Mouse (Mus musculus): ENCODE data around the gene Atp13a4.

The Atp13a4 gene

DNA sequence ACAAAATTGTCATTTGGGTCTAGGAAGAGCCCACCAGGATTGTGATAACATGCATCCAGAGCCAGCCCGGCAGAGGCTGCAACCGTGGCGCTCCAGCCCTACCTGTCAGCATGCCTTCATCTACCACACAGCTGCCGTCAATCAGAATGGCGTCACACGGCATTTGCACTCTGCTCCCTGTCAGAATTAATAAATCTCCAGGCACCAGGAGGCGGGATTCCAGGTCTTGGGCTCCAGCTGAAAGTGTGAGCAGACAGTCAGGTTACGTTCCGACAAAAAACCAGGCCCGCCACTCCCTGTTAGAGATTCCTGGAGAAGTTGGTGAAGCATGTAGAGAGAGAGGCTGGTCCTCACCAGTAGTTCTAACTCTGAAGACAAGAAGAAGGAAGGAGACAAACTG is 85.3 kb downstream of the Atp13a4 start:
- no peak for DNase-seq

DNA sequence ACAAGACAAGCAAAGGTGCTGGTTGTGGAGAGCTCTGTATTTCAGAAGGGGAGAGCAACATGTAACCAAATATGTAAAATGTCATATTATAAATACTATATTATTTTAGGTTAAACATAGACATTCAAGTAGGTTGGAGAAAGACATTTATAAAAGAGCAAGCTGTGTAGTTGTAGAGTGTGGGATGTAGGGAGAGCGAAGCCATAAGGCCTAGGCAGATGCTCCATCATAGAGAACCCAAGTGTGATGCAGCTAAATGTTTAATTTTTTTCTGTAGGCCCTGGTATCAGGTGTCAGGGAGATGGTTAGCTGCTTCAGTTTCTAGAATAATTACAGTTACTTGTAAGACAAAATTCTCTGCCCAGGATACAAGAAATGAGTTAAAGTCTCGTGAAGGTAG is 87.8 kb downstream of the Atp13a4 start:
- DNase-seq, result no peak

DNA sequence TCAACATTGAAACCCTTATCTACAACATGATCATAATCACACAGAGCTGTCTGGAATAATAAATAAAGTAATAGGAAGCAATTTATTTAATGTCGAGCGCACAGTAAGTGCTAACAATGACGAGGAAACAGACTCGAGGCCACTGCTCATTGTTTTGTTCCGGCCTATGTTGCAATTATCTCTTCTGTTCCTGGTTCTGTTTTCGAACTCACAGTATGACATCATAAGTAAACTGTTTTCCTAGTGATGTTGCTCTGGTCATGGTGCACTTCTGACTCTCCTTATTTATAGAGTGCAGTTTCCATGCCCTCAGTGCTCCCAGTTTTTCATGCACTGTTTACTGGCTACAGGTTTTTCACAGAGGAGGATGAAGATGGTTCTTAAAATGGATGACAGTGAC is 91.4 kb downstream of the Atp13a4 start:
- no peak for DNase-seq

GRCm38 (mm10) chr16:29451706-29452105 is 93.0 kb downstream of the Atp13a4 start:
- DNase-seq, result peak; percentile 30

GRCm38 (mm10) chr16:29442126-29442525 is 102.5 kb downstream of the Atp13a4 start:
- DNase-seq, result no peak

DNA sequence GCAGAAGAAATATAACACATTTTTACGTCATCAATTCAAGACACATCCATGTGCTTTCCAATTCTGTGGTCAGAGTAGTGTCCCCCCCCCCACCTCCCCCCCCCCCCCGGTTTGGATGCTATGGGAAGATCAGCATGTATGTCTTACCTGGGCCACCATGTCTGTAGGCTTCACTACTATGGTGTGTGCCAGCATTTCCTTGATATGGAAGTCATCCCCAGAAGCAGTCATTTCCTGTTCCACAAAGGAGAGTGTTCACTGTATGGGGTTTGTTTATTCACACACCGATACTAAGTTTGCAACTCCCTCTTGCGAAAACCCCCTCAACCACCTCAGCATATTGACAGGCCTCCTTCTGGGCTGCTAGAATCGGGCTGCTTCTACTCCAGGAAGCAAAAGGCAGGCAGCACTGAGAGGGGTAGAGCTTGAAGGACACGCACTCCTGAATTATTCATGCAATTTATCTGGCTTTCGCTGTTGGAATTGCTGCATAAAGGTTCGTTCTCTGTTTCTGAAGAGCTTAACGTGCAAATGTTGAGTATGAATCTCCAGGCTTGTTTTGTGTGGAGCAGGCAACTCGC is 103.2 kb downstream of the Atp13a4 start:
- DNase-seq, result no peak

- no peak for DNase-seq
Observed at GRCm38 (mm10) chr16:29438045-29438444, 106.6 kb downstream of the Atp13a4 start.

DNA sequence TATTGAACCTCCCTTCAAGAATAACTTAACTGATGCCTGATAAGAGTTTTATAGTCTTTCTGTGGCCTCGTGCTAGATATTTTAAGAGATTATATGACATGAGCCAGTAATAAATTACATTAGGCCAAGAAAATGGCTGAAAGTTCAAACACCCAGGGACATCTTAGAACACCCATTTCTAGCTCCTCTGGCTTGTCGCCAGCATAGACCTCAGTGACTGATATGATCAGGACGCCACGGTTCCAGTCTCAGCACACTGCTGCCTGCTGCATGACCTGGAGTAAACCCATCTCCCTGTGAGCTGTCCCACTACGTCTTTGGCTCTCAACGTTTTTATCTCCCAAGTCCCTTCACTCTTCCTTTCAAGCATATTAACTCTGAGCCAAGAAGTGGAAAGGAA is 108.9 kb downstream of the Atp13a4 start:
- DNase-seq, result no peak

GRCm38 (mm10) chr16:29434712-29435111 is 110.0 kb downstream of the Atp13a4 start:
- DNase-seq, result peak; percentile 29

GRCm38 (mm10) chr16:29414822-29415221 is 129.8 kb downstream of the Atp13a4 start:
- DNase-seq, result no peak

DNA sequence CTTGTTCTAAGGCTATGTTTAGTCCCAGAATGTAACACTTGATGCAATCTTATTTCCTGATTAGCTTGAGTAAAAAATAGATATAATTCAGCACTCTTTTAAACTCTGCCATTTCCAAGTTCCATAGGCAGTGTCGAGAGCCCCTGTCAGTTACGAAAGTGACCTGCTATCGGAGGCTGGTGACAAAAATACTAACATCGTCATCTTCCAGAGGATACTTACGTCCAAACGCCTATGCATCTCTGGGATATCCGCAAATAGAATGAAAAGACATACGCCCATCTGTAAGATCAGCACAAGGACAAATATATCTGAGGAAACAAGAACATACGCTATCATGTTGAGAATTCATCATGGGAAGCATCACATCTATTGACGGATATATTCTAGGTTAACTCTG is 137.3 kb downstream of the Atp13a4 start:
- DNase-seq, result no peak

GRCm38 (mm10) chr16:29399079-29399478 is 145.6 kb downstream of the Atp13a4 start:
- DNase-seq, result peak; percentile 47

DNA sequence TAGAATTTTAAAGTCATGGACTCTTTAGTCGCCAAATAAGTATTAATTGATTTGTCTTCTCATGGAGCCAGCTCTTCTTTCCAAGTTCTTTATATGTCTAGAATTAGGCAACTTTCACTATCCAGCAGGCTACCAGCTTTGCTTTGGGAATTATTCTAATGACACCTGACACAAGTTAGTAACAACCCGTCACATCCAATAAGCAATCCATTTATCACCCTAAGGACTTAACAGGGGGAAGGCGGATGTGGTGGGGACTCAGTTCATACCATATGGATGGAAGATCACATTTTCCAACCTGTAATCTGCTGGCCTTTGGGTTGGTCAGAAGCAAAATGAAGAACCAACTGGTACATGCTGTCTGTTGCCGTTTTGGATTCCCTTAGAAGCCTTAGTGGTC is 159.9 kb downstream of the Atp13a4 start:
- no peak for DNase-seq

DNA sequence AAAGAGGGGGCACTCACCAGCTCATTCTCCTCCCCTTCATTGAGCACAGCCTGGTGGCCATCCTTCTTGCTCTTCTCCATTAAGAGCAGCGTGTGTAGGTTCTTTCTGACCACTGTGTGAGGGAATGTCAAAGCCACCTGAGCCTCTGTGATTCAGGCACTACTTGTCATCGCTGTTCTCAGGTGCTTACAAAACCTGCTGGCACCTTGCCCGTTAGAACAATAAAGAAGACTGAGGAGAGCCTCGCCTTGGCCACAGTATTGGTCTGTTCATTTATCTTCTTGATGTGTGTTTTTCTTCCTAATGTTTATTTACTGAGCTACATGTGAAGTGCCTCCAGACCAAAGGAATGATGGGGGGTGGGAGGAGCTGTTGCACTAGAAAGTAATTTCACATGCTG is 166.2 kb downstream of the Atp13a4 start, which contains the start of gene Atp13a5:
Gene Atp13a5, minus strand, starts transcription at position 275 of the 400 bp plus-strand sequence.
- no peak for DNase-seq

DNA sequence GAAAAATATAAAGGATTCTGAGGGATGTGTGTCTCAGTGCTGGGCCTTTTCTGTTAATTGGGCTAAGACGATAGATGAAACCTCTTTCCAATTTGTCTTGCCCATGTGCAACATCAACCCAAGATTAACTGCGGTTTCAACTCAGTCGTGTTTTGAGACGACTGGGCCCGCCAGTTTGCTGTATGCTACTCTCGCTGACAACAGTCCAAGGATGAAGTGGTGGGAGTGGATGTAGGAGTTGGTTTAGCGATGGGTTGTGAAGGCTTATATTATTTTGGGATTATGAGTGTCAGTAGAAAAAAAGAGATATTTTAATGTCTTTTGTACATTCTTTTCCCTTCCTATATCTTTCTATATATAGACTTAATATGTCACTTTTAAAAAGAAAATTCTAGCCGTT is 170.0 kb downstream of the Atp13a4 start:
- no peak for DNase-seq

Measured in cerebellum, adult 9-10 months (tissue).